17 mouse cellular contexts compared by ENCODE assay signal in the genomic region with DNA sequence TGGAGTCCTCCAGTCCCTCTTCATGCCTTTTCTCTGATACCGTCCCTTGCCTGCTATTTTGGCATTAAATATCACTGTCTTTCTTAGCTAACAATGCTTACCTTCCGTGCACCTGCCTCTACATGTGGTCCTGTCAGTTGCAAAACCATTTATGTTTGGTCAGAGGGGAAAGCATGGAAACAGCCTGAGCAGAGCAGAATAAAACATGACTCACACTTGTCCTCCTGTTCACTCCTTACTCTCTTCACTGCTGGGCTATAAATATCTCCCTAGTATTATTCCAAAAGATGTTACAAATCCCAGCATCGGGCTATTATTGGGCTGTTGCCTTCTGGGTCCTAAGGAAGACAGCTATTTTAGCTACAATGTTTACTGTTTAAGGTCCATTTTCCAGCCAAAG. TPM values are rescaled to one million over a fixed set of nuclear protein-coding genes. Genes with fewer than 3 reads are reported as not detected.
DNase-seq lines count a peak whose midpoint lies in the region; ATAC-seq and TF ChIP-seq lines count a peak whose summit lies in the region.
"Had no signal": no experiment of that assay in that cellular context is flagged by ENCODE, and none has a peak within 500 bp of the region (broad histone marks: within the 10 kb centered on the region; RNA-seq: fewer than 3 reads in every experiment).

No protein-coding gene starts in this region.

- peaks cover 40% of the 10 kb centered on the region for H3K36me3 ChIP-seq in heart, embryonic 16.5 days (ENCODE audit: control insufficient read depth, insufficient read depth)
- no peaks in the 10 kb centered on the region; the same call in 1 of the 2 replicates for H3K36me3 ChIP-seq in midbrain, embryonic 16.5 days (ENCODE audit: control insufficient read depth, insufficient read depth, low read length)

- no peaks in the 10 kb centered on the region for H3K9me3 ChIP-seq in heart, embryonic 16.5 days (replicated peaks; ENCODE audit: control insufficient read depth, low read length)
- H3K9me3 ChIP-seq in midbrain, embryonic 16.5 days (replicated peaks; ENCODE audit: control insufficient read depth, low read length, poor library complexity, severe bottlenecking), result no peaks in the 10 kb centered on the region
- H3K9me3 ChIP-seq: embryonic facial prominence, embryonic 15.5 days; G1E; intestine, embryonic 15.5 days; limb, embryonic 12.5 days; megakaryocyte, embryonic 14.5 days had no signal

- TF ChIP-seq CTCF in layer of hippocampus, adult 2 months (conservative IDR thresholded peaks at IDR 0.05), result no peak
- no peak for TF ChIP-seq CTCF in Patski (IDR thresholded peaks at IDR 0.05)

- peak overlapping the region; percentile 24; the same call in 1 of the 2 replicates for H3K4me2 ChIP-seq in heart, embryonic 16.5 days (ENCODE audit: low read depth, low read length)
- no peak overlapping the region for H3K4me2 ChIP-seq in midbrain, embryonic 16.5 days (ENCODE audit: low read length)
- H3K4me2 ChIP-seq: embryonic facial prominence, embryonic 15.5 days; intestine, embryonic 15.5 days; limb, embryonic 12.5 days had no signal

- H3K27me3 ChIP-seq in Patski, result no peaks in the 10 kb centered on the region
- no peaks in the 10 kb centered on the region for H3K27me3 ChIP-seq in heart, embryonic 16.5 days (ENCODE audit: control insufficient read depth, insufficient read depth, low read length)
- no peaks in the 10 kb centered on the region for H3K27me3 ChIP-seq in midbrain, embryonic 16.5 days (ENCODE audit: control insufficient read depth, insufficient read depth, low read depth, low read length)
- H3K27me3 ChIP-seq: embryonic facial prominence, embryonic 15.5 days; intestine, embryonic 15.5 days; limb, embryonic 12.5 days; megakaryocyte, embryonic 14.5 days had no signal

- no peak overlapping the region; the same call in 1 of the 2 replicates for H3K9ac ChIP-seq in heart, embryonic 16.5 days (ENCODE audit: low read length)
- no peak overlapping the region for H3K9ac ChIP-seq in midbrain, embryonic 16.5 days (ENCODE audit: low read depth, low read length)
- H3K9ac ChIP-seq: embryonic facial prominence, embryonic 15.5 days; intestine, embryonic 15.5 days; limb, embryonic 12.5 days; liver, postnatal 0 days had no signal

- H3K4me3 ChIP-seq in layer of hippocampus, adult 2 months, result no peak overlapping the region
- H3K4me3 ChIP-seq in heart, embryonic 16.5 days (ENCODE audit: low read length), result no peak overlapping the region
- H3K4me3 ChIP-seq in midbrain, embryonic 16.5 days (ENCODE audit: low read depth, low read length), result no peak overlapping the region
- H3K4me3 ChIP-seq: embryonic facial prominence, embryonic 15.5 days; intestine, embryonic 15.5 days; limb, embryonic 12.5 days; megakaryocyte, embryonic 14.5 days had no signal

- in situ Hi-C loops in Patski (cut with MboI; ENCODE audit: low pct_unique_long_range_greater_than_20kb), result no loop called here

- CTCF ChIA-PET in Patski (lab: Charles Lee), result interaction anchor here (0.7 to 1.4 kb wide), 5 partner anchors 9 to 18 kb away, joined by 3 to 5 read pairs (median 4); no protein-coding TSS in a partner anchor

- peak overlapping the region; percentile 87 for H3K27ac ChIP-seq in layer of hippocampus, adult 2 months
- H3K27ac ChIP-seq in heart, embryonic 16.5 days (ENCODE audit: low read length), result peak overlapping the region; percentile 72
- H3K27ac ChIP-seq in midbrain, embryonic 16.5 days (ENCODE audit: low read length), result no peak overlapping the region
- H3K27ac ChIP-seq: embryonic facial prominence, embryonic 15.5 days; intestine, embryonic 15.5 days; limb, embryonic 12.5 days had no signal

- ATAC-seq in Patski, result peak; percentile 60
- peak; percentile 56 for ATAC-seq in heart, embryonic 16.5 days (replicated peaks; ENCODE audit: extremely low read depth, insufficient read depth, low FRiP score)
- ATAC-seq in midbrain, embryonic 16.5 days, result no peak
- ATAC-seq: forebrain, embryonic 16.5 days; intestine, embryonic 15.5 days; liver, postnatal 0 days had no signal

- 45% methylated on average over 3 of the region's 3 CpGs for WGBS in heart, embryonic 16.5 days
- 94% methylated on average over 3 of the region's 3 CpGs for WGBS in midbrain, embryonic 16.5 days

- DNase-seq in cerebellum, adult 18-20 months, result peak; percentile 50 to 52
- no peak for DNase-seq in cerebellum, adult 11 months
- peak in 1 of 2 experiments; percentile 45 for DNase-seq in layer of hippocampus, adult 2 months (ENCODE audit: low spot score in 2 of 2)
- DNase-seq in layer of hippocampus, postnatal 36 days, result no peak
- DNase-seq in Patski (ENCODE audit: low read depth, low spot score), result no peak
- no peak for DNase-seq in c-Kit-positive CD71-positive TER-119-positive erythroid progenitor cells, embryonic 14.5 days (ENCODE audit: low spot score)
- DNase-seq: B cell, adult 2 months; kidney, postnatal 4 days; liver, postnatal 0 days had no signal

- peaks cover 51% of the 10 kb centered on the region for H3K4me1 ChIP-seq in heart, embryonic 16.5 days (ENCODE audit: control insufficient read depth, insufficient read depth, low read length)
- no peaks in the 10 kb centered on the region for H3K4me1 ChIP-seq in midbrain, embryonic 16.5 days (ENCODE audit: control insufficient read depth, insufficient read depth, low read length)
- H3K4me1 ChIP-seq: embryonic facial prominence, embryonic 15.5 days; intestine, embryonic 15.5 days; limb, embryonic 12.5 days had no signal

- POLR2A ChIA-PET in Patski (lab: Charles Lee), result interaction anchor here (1.0 kb wide), 1 partner anchor 9 kb away, joined by 3 read pairs; no protein-coding TSS in a partner anchor

RNA-seq across cellular contexts. Expression of a gene that starts 44.9 kb away (rescaled TPM):
- 10 to 100 TPM; 78.2 to 81.5 TPM for total RNA-seq in layer of hippocampus, adult 2 months (2021)
- total RNA-seq in layer of hippocampus, postnatal 36 days (2021), result 10 to 100 TPM; 79.7 to 81.9 TPM
- 48.9 TPM for polyA plus RNA-seq in Patski (2021)
- polyA plus RNA-seq in heart, embryonic 16.5 days (2015; fragmentation: Nextera tagmentation; extraction: Ambion mirVana), result 14.0 and 15.4 TPM in 2 replicates
- polyA plus RNA-seq in midbrain, embryonic 16.5 days (2015; fragmentation: Nextera tagmentation; extraction: Ambion mirVana), result 14.2 and 18.6 TPM in 2 replicates

Comparison
In these comparisons a context has a peak if more than half of its experiments do, and no peak if none do; other contexts are left out.
1. DNase-seq: peak in cerebellum, adult 18-20 months (2 of 2); none in cerebellum, adult 11 months (single experiment), layer of hippocampus, postnatal 36 days (0 of 2), Patski (single experiment) and c-Kit-positive CD71-positive TER-119-positive erythroid progenitor cells, embryonic 14.5 days (single experiment).